Comparison of ENCODE assay signal across 14 mouse cellular contexts in the genomic region with DNA sequence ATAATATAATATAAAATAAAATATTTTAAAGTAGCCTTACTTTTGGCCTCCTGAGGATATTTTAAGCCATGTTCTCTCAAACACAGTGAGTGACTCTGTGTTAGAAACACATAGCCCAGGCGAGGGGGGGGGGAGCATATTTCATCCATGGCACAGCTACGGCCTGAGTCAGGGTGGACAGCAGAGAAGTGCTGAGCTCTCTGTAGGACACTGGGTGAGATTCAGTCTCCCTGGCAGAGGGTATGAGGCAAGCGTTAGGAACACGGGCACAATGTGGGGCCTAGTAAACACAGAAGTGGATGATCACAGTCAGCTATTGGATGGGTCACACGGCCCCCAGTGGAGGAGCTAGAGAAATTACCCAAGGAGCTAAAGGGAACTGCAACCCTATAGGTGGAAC. TPM values are rescaled to one million over a fixed set of nuclear protein-coding genes. Genes with fewer than 3 reads are reported as not detected.
DNase-seq lines count a peak whose midpoint lies in the region; ATAC-seq and TF ChIP-seq lines count a peak whose summit lies in the region.
"Had no signal": no experiment of that assay in that cellular context is flagged by ENCODE, and none has a peak within 500 bp of the region (broad histone marks: within the 10 kb centered on the region; RNA-seq: fewer than 3 reads in every experiment).

No protein-coding gene starts in this region.

- ATAC-seq in limb, embryonic 11.5 days (ENCODE audit: insufficient number of reproducible peaks, low FRiP score, low TSS enrichment, low read depth): peak; percentile 62; the same call in 1 of the 2 replicates
- peak; percentile 35 for ATAC-seq in liver, embryonic 11.5 days (replicated peaks; ENCODE audit: low FRiP score)
- ATAC-seq: activated CD4-positive, CD25-positive, alpha-beta regulatory T cell, adult 4 months had no signal

- H3K9me3 ChIP-seq in limb, embryonic 11.5 days (ENCODE audit: control insufficient read depth, low read length): no peaks in the 10 kb centered on the region
- H3K9me3 ChIP-seq in limb, embryonic 10.5 days (replicated peaks): no peaks in the 10 kb centered on the region
- H3K9me3 ChIP-seq in MEL (replicated peaks; ENCODE audit: insufficient read depth, low read length): no peaks in the 10 kb centered on the region
- H3K9me3 ChIP-seq in embryonic facial prominence, embryonic 10.5 days: no peaks in the 10 kb centered on the region
- H3K9me3 ChIP-seq in liver, embryonic 11.5 days (ENCODE audit: control insufficient read depth, low read length): no peaks in the 10 kb centered on the region
- H3K9me3 ChIP-seq: lung, embryonic 15.5 days had no signal

- no peak overlapping the region for H3K4me2 ChIP-seq in limb, embryonic 11.5 days (ENCODE audit: low read depth, severe bottlenecking)
- peak overlapping the region; percentile 51 for H3K4me2 ChIP-seq in liver, embryonic 11.5 days
- H3K4me2 ChIP-seq: lung, embryonic 15.5 days had no signal

- H3K27ac ChIP-seq in limb, embryonic 11.5 days (replicated peaks; ENCODE audit: low read depth, low read length): no peak overlapping the region
- no peak overlapping the region for H3K27ac ChIP-seq in limb, embryonic 10.5 days
- peak overlapping the region; percentile 91 for H3K27ac ChIP-seq in MEL (ENCODE audit: control insufficient read depth, low read depth, low read length)
- H3K27ac ChIP-seq in embryonic facial prominence, embryonic 10.5 days (replicated peaks): no peak overlapping the region
- H3K27ac ChIP-seq in liver, embryonic 11.5 days (ENCODE audit: low read depth, low read length): peak overlapping the region; percentile 54; the same call in 1 of the 2 replicates
- no peak overlapping the region for H3K27ac ChIP-seq in layer of hippocampus, adult 2 months
- H3K27ac ChIP-seq: kidney, postnatal 0 days; lung, embryonic 15.5 days had no signal

- H3K4me3 ChIP-seq in limb, embryonic 11.5 days (ENCODE audit: low read depth, low read length): no peak overlapping the region
- H3K4me3 ChIP-seq in limb, embryonic 10.5 days: no peak overlapping the region
- H3K4me3 ChIP-seq in MEL (ENCODE audit: control insufficient read depth in 1 of 2, insufficient read depth in 1 of 2, low read depth in 2 of 2, low read length in 2 of 2): peak overlapping the region; percentile 47 to 54
- no peak overlapping the region for H3K4me3 ChIP-seq in embryonic facial prominence, embryonic 10.5 days
- peak overlapping the region; percentile 48 for H3K4me3 ChIP-seq in liver, embryonic 11.5 days (ENCODE audit: low read depth, low read length)
- no peak overlapping the region for H3K4me3 ChIP-seq in layer of hippocampus, adult 2 months
- H3K4me3 ChIP-seq: lung, embryonic 15.5 days had no signal

- TF ChIP-seq POLR2A in MEL (IDR thresholded peaks at IDR 0.05; ENCODE audit: control insufficient read depth in 1 of 2, insufficient read depth in 1 of 2, low read depth in 1 of 2, low read length in 2 of 2, poor library complexity in 1 of 2): no peak

- no peak for TF ChIP-seq EP300 in MEL (IDR thresholded peaks at IDR 0.05; ENCODE audit: low read depth in 1 of 2, low read length in 2 of 2)

- no peak for DNase-seq in limb, embryonic 11.5 days (ENCODE audit: low spot score)
- no peak for DNase-seq in limb, embryonic 10.5 days (ENCODE audit: low spot score)
- peak; percentile 56 for DNase-seq in MEL (ENCODE audit: low read depth, low spot score)
- peak; percentile 13 for DNase-seq in embryonic facial prominence, embryonic 10.5 days (ENCODE audit: low spot score)
- no peak for DNase-seq in liver, embryonic 11.5 days (ENCODE audit: low spot score)
- no peak for DNase-seq in layer of hippocampus, adult 2 months (ENCODE audit: low spot score in 2 of 2)
- DNase-seq in left cerebral cortex, adult 8-10 months (ENCODE audit: low spot score in 2 of 2): no peak
- DNase-seq in kidney, postnatal 36 days: no peak
- DNase-seq: gastrocnemius, postnatal 36 days; heart, postnatal 4 days had no signal

- no peak for TF ChIP-seq RAD21 in MEL (IDR thresholded peaks at IDR 0.05; ENCODE audit: low read depth, low read length)

- peaks cover 2% of the 10 kb centered on the region; the same call in 1 of the 2 replicates for H3K79me2 ChIP-seq in MEL (ENCODE audit: control insufficient read depth, insufficient read depth, low read length, poor library complexity)

- H3K36me3 ChIP-seq in limb, embryonic 11.5 days (ENCODE audit: control insufficient read depth, insufficient read depth, low read length): no peaks in the 10 kb centered on the region
- no peaks in the 10 kb centered on the region for H3K36me3 ChIP-seq in limb, embryonic 10.5 days
- peaks cover 0 to 38% of the 10 kb centered on the region in 2 experiments; a peak in 3 of 4 replicates for H3K36me3 ChIP-seq in MEL (ENCODE audit: control insufficient read depth in 1 of 2, insufficient read depth in 2 of 2, low read length in 2 of 2)
- no peaks in the 10 kb centered on the region for H3K36me3 ChIP-seq in embryonic facial prominence, embryonic 10.5 days (replicated peaks)
- H3K36me3 ChIP-seq in liver, embryonic 11.5 days (ENCODE audit: control insufficient read depth, insufficient read depth, low read length): no peaks in the 10 kb centered on the region; the same call in 1 of the 2 replicates
- H3K36me3 ChIP-seq: lung, embryonic 15.5 days had no signal

- no peaks in the 10 kb centered on the region for H3K4me1 ChIP-seq in limb, embryonic 11.5 days (ENCODE audit: control insufficient read depth, insufficient read depth, low read length)
- H3K4me1 ChIP-seq in limb, embryonic 10.5 days: peaks cover 6% of the 10 kb centered on the region
- H3K4me1 ChIP-seq in MEL (ENCODE audit: control insufficient read depth in 1 of 2, insufficient read depth in 2 of 2, low read length in 2 of 2): peaks cover 16 to 21% of the 10 kb centered on the region in 2 experiments
- peaks cover 9% of the 10 kb centered on the region; the same call in 1 of the 2 replicates for H3K4me1 ChIP-seq in embryonic facial prominence, embryonic 10.5 days
- peaks cover 11% of the 10 kb centered on the region; the same call in 1 of the 2 replicates for H3K4me1 ChIP-seq in liver, embryonic 11.5 days (replicated peaks; ENCODE audit: control insufficient read depth, insufficient read depth, low read length)

- no peak for TF ChIP-seq CTCF in MEL (IDR thresholded peaks at IDR 0.05 in 2 of 3, conservative IDR thresholded peaks at IDR 0.05 in 1 of 3; ENCODE audit: control insufficient read depth in 1 of 3, insufficient read depth in 1 of 3, low read depth in 2 of 3, low read length in 3 of 3, poor library complexity in 1 of 3, severe bottlenecking in 1 of 3)
- TF ChIP-seq CTCF in layer of hippocampus, adult 2 months (conservative IDR thresholded peaks at IDR 0.05): no peak

- H3K27me3 ChIP-seq in limb, embryonic 11.5 days (ENCODE audit: control insufficient read depth, insufficient read depth, low read length): no peaks in the 10 kb centered on the region
- no peaks in the 10 kb centered on the region for H3K27me3 ChIP-seq in limb, embryonic 10.5 days (ENCODE audit: low read depth, poor library complexity, severe bottlenecking)
- no peaks in the 10 kb centered on the region for H3K27me3 ChIP-seq in MEL (ENCODE audit: control insufficient read depth in 1 of 2, insufficient read depth in 2 of 2, low read length in 2 of 2)
- no peaks in the 10 kb centered on the region for H3K27me3 ChIP-seq in embryonic facial prominence, embryonic 10.5 days (replicated peaks; ENCODE audit: low read depth, poor library complexity, severe bottlenecking)
- H3K27me3 ChIP-seq in liver, embryonic 11.5 days (replicated peaks; ENCODE audit: control insufficient read depth, insufficient read depth, low read length): no peaks in the 10 kb centered on the region
- H3K27me3 ChIP-seq: lung, embryonic 15.5 days had no signal

- 80% methylated on average over 5 of the region's 5 CpGs for WGBS in limb, embryonic 11.5 days
- WGBS in limb, embryonic 10.5 days: 78% methylated on average over 5 of the region's 5 CpGs
- 76% methylated on average over 5 of the region's 5 CpGs for WGBS in embryonic facial prominence, embryonic 10.5 days
- WGBS in liver, embryonic 11.5 days: 65% methylated on average over 5 of the region's 5 CpGs

- H3K9ac ChIP-seq in limb, embryonic 11.5 days (ENCODE audit: low read length): no peak overlapping the region
- H3K9ac ChIP-seq in MEL (ENCODE audit: control insufficient read depth, low read depth, low read length, poor library complexity, severe bottlenecking): peak overlapping the region; percentile 80
- H3K9ac ChIP-seq in liver, embryonic 11.5 days (ENCODE audit: low read depth, low read length): peak overlapping the region; percentile 70
- H3K9ac ChIP-seq: lung, embryonic 15.5 days had no signal

TF ChIP-seq in MEL, 35 proteins besides CTCF, POLR2A, EP300 and RAD21:
- no peak for TF ChIP-seq MXI1 (IDR thresholded peaks at IDR 0.05; ENCODE audit: low read depth, low read length)
- TF ChIP-seq NELFE (IDR thresholded peaks at IDR 0.05; ENCODE audit: low read depth, low read length): no peak
- no peak for TF ChIP-seq ZNF384 (IDR thresholded peaks at IDR 0.05; ENCODE audit: low read depth, low read length)
TF ChIP-seq in MEL: peak in this region for 0.

RNA-seq across cellular contexts. Expression of a gene that starts 1.2 kb away (rescaled TPM):
- 10.2 and 11.6 TPM in 2 replicates for polyA plus RNA-seq in limb, embryonic 11.5 days (2014; fragmentation: Nextera tagmentation; extraction: Ambion mirVana)
- polyA plus RNA-seq in limb, embryonic 10.5 days (2016; fragmentation: Nextera tagmentation; extraction: Ambion mirVana): 12.5 and 13.1 TPM in 2 replicates
- 13.4 and 15.9 TPM in 2 replicates for total RNA-seq in MEL (2012; rRNA removed)
- polyA plus RNA-seq in MEL (2012; ENCODE audit: insufficient read depth in 1 of 2, insufficient read length in 2 of 2, low read depth in 1 of 2, low replicate concordance in 2 of 2, missing spikeins in 1 of 2): 10 to 100 TPM in 1 of 2 experiments, not detected in 1; 19.8 TPM
- 11.9 and 13.9 TPM in 2 replicates for polyA plus RNA-seq in embryonic facial prominence, embryonic 10.5 days (2016; fragmentation: Nextera tagmentation; extraction: Ambion mirVana)
- 197 and 222 TPM in 2 replicates for polyA plus RNA-seq in liver, embryonic 11.5 days (2014; fragmentation: Nextera tagmentation; extraction: Ambion mirVana)
- not detected for total RNA-seq in layer of hippocampus, adult 2 months (2021)
- total RNA-seq in left cerebral cortex, adult 8-10 months (2022): not detected
- total RNA-seq: gastrocnemius, postnatal 36 days had no signal
- polyA plus RNA-seq: testis, adult 2 months had no signal

Comparison
In these comparisons a context has a peak if more than half of its experiments do, and no peak if none do; other contexts are left out.
1. DNase-seq: peak in MEL (single experiment) and embryonic facial prominence, embryonic 10.5 days (single experiment); none in limb, embryonic 11.5 days (single experiment), limb, embryonic 10.5 days (single experiment), liver, embryonic 11.5 days (single experiment), layer of hippocampus, adult 2 months (0 of 2), left cerebral cortex, adult 8-10 months (0 of 2) and kidney, postnatal 36 days (0 of 2).
2. H3K27ac ChIP-seq: peak in MEL (single experiment) and liver, embryonic 11.5 days (single experiment); none in limb, embryonic 11.5 days (single experiment), limb, embryonic 10.5 days (single experiment), embryonic facial prominence, embryonic 10.5 days (single experiment) and layer of hippocampus, adult 2 months (single experiment).
3. H3K4me3 ChIP-seq: peak in MEL (2 of 2) and liver, embryonic 11.5 days (single experiment); none in limb, embryonic 11.5 days (single experiment), limb, embryonic 10.5 days (single experiment), embryonic facial prominence, embryonic 10.5 days (single experiment) and layer of hippocampus, adult 2 months (single experiment).